Mouse (Mus musculus): ENCODE data around the gene Gm21440. TPM values are rescaled to one million over a fixed set of nuclear protein-coding genes. Genes with fewer than 3 reads are reported as not detected.
"Not testable (repeated sequence)": the region's sequence is repeated elsewhere in the genome, so short reads cannot be mapped to it uniquely, and the experiment has no call there.

Gm21440 gene
- not detected in 2 replicates for polyA plus RNA-seq (2016; fragmentation: Nextera tagmentation; extraction: Ambion mirVana)

DNA sequence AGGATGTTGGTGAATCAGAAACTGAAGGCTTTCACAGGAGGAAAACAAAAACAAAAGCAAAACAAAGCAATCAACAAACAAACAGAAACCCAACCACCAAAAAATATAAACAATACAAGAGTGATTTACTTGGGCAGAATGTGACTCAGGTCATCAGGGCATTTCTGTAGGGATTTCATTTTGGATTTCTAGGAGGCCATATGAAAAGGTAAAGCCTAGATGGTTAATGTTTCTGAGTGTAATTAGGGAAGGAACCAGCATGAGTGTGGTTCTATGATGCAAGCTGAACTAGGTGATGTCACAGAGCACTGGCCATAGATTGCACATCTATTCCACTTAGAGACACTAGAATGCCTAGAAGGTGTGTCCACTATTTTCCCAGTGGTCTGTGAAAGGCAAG is at the start of gene Gm21440, which contains the start of gene Gm21454:
Gm21440 (plus strand) TSS at position 301 of the 400 bp plus-strand sequence.
Gm21454 (plus strand) TSS at position 352 of the 400 bp plus-strand sequence.
- H3K27me3 ChIP-seq (replicated peaks); H3K4me3 ChIP-seq; H3K9ac ChIP-seq; H3K4me1 ChIP-seq; H3K4me2 ChIP-seq; H3K36me3 ChIP-seq; ATAC-seq; H3K27ac ChIP-seq; H3K9me3 ChIP-seq (replicated peaks): not testable (repeated sequence)

DNA sequence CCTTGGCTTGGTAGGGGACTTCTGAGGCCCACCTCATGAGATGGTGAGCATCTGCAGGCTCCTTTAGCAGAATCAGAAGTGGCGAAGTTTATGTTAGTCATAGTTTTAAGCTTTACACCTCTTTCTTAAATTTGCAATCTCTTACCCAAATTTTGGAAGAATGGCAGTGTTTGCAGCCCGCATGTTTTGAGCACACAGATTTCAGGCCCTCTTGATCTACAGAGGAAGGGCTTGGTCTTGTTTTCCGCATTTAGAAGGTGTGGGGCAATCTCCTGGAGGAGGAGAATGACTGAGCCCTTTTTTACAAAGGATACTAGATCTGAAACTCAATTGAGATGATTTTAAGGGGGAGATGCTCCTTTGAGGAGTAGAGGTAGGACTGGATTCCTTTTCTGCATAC is 28.4 kb upstream of the Gm21440 start, which contains the start of gene Gm21828:
Gm21828 (minus strand) TSS at position 101 of the 400 bp plus-strand sequence.
- H3K4me3 ChIP-seq; H3K36me3 ChIP-seq; ATAC-seq; H3K27me3 ChIP-seq (replicated peaks); H3K27ac ChIP-seq; H3K9ac ChIP-seq; H3K9me3 ChIP-seq (replicated peaks); H3K4me2 ChIP-seq; H3K4me1 ChIP-seq: not testable (repeated sequence)
- WGBS (ENCODE audit: insufficient replicate concordance) = no CpG with 5 or more reads among the region's 3 CpGs

Other genes starting within 250 kb of the Gm21440 start
- gene Gm20807, start 209.5 kb upstream of the Gm21440 start, polyA plus RNA-seq (2016; fragmentation: Nextera tagmentation; extraction: Ambion mirVana) = not detected in 2 replicates
- not detected in 2 replicates for gene Gm21891, start 118.9 kb upstream of the Gm21440 start, polyA plus RNA-seq (2016; fragmentation: Nextera tagmentation; extraction: Ambion mirVana)
- gene Gm21425, start 90.4 kb upstream of the Gm21440 start, polyA plus RNA-seq (2016; fragmentation: Nextera tagmentation; extraction: Ambion mirVana) = not detected in 2 replicates
- gene Gm21828, start 28.5 kb upstream of the Gm21440 start, polyA plus RNA-seq (2016; fragmentation: Nextera tagmentation; extraction: Ambion mirVana) = not detected in 2 replicates
- not detected in 2 replicates for gene Gm21454, start 51 bp downstream of the Gm21440 start, polyA plus RNA-seq (2016; fragmentation: Nextera tagmentation; extraction: Ambion mirVana)
- gene Gm21725, start 96.7 kb downstream of the Gm21440 start, polyA plus RNA-seq (2016; fragmentation: Nextera tagmentation; extraction: Ambion mirVana) = not detected in 2 replicates
- gene Gm21866, start 213.2 kb downstream of the Gm21440 start, polyA plus RNA-seq (2016; fragmentation: Nextera tagmentation; extraction: Ambion mirVana) = not detected in 2 replicates
- gene Gm20773, start 241.6 kb downstream of the Gm21440 start, polyA plus RNA-seq (2016; fragmentation: Nextera tagmentation; extraction: Ambion mirVana) = not detected in 2 replicates

Data from liver, embryonic 12.5 days (tissue).